17 mouse cellular contexts compared by ENCODE assay signal in the genomic region with DNA sequence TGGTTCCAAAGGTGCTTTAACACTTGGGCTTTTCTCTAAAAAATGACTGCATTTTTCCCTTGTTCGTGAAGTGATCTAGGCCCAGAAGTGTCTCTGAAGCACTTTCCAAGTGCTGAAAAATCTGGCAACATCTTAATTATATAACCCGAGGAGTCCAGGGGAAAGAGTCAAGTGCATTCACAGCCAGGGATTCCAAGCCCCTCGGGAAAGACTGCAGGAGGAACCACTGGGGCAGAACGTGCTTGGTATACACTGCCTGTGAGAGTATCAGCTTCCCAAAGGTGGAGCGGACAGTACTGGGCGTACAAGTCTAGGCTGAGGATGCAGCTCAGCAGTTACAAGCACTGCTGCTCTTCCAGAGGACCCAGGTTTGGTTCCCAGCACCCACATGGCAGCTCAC.
DNase-seq lines count a peak whose midpoint lies in the region.
"Had no signal": no experiment of that assay in that cellular context is flagged by ENCODE, and none has a peak within 500 bp of the region (broad histone marks: within the 10 kb centered on the region; RNA-seq: fewer than 3 reads in every experiment).

No protein-coding gene starts in this region.

- peak; percentile 55 for DNase-seq in kidney, adult 9 months
- no peak for DNase-seq in kidney, adult 18-20 months
- peak; percentile 39 for DNase-seq in kidney, postnatal 36 days
- no peak for DNase-seq in kidney, postnatal 14 days
- peak; percentile 22 for DNase-seq in lung, postnatal 36 days
- no peak for DNase-seq in lung, postnatal 10 days
- DNase-seq: adrenal gland, adult 2 months; adrenal gland, postnatal 10 days; adrenal gland, postnatal 25 days; B cell, adult 2 months; cerebellum, adult 11 months; cerebellum, adult 18-20 months; cerebellum, adult 8-10 months; cerebellum, adult 9-11 months; cerebellum, postnatal 14 days; cerebellum, postnatal 36 days; embryo, embryonic 11 days had no signal

Comparison
In these comparisons a context has a peak if more than half of its experiments do, and no peak if none do; other contexts are left out.
1. DNase-seq: peak in kidney, adult 9 months (single experiment), kidney, postnatal 36 days (2 of 2) and lung, postnatal 36 days (single experiment); none in kidney, adult 18-20 months (single experiment), kidney, postnatal 14 days (single experiment) and lung, postnatal 10 days (single experiment).